Comparison of ENCODE assay signal across 34 mouse cellular contexts in the genomic region with DNA sequence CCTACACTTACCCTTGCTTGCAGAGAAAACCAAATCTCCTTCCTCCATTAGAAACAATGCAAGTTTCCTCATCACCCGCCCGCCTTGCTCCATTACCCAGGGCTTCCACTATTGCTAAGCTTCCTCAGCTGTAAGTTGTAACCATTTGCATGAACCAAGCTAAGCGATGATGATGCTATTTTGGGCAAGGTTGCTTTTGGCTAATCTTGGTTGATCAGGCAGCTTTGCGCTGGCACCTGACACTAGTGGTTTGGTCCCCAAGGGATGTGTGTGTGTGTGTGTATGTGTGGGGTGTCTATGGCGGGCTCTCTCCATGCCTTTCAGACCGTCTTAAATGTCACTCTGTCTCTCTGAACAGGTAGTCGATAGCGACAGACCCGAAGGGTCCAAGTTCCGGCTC.
"Had no signal": no experiment of that assay in that cellular context is flagged by ENCODE, and none has a peak within 500 bp of the region (broad histone marks: within the 10 kb centered on the region; RNA-seq: fewer than 3 reads in every experiment).

No protein-coding gene starts in this region.

- H3K4me3 ChIP-seq: heart, embryonic 13.5 days; heart, embryonic 15.5 days; hindbrain, embryonic 10.5 days; hindbrain, embryonic 12.5 days; hindbrain, embryonic 13.5 days; hindbrain, embryonic 15.5 days; intestine, embryonic 15.5 days; kidney, embryonic 15.5 days; layer of hippocampus, adult 2 months; left cerebral cortex, adult 2 months had no signal

- H3K4me2 ChIP-seq: heart, embryonic 11.5 days; heart, embryonic 13.5 days; heart, embryonic 15.5 days; hindbrain, embryonic 12.5 days; hindbrain, embryonic 13.5 days; hindbrain, embryonic 14.5 days; hindbrain, embryonic 15.5 days; intestine, embryonic 15.5 days; kidney, embryonic 15.5 days had no signal

- H3K36me3 ChIP-seq: heart, embryonic 13.5 days; heart, embryonic 15.5 days; hindbrain, embryonic 10.5 days; hindbrain, embryonic 12.5 days; hindbrain, embryonic 13.5 days; hindbrain, embryonic 15.5 days; intestine, embryonic 15.5 days; kidney, embryonic 15.5 days had no signal

- H3K27me3 ChIP-seq: heart, embryonic 15.5 days; hindbrain, embryonic 12.5 days; hindbrain, embryonic 15.5 days; intestine, embryonic 15.5 days had no signal

- DNase-seq: heart, postnatal 10 days; heart, postnatal 14 days; heart, postnatal 36 days; heart, postnatal 4 days; kidney, adult 11 months; kidney, adult 18-20 months; kidney, adult 2 months; kidney, adult 8-10 months; kidney, adult 9 months; kidney, postnatal 10 days; kidney, postnatal 14 days; kidney, postnatal 25 days; kidney, postnatal 36 days; kidney, postnatal 4 days; layer of hippocampus, adult 9-11 months; layer of hippocampus, postnatal 36 days had no signal

- H3K27ac ChIP-seq: heart, embryonic 13.5 days; heart, embryonic 15.5 days; hindbrain, embryonic 10.5 days; hindbrain, embryonic 12.5 days; hindbrain, embryonic 13.5 days; hindbrain, embryonic 14.5 days; hindbrain, embryonic 15.5 days; hindbrain, postnatal 0 days; intestine, embryonic 15.5 days; kidney, embryonic 15.5 days; kidney, postnatal 0 days; layer of hippocampus, adult 2 months; left cerebral cortex, adult 2 months had no signal

- H3K9ac ChIP-seq: heart, embryonic 13.5 days; heart, embryonic 15.5 days; hindbrain, embryonic 12.5 days; hindbrain, embryonic 13.5 days; hindbrain, embryonic 14.5 days; hindbrain, embryonic 15.5 days; intestine, embryonic 15.5 days; kidney, embryonic 15.5 days had no signal

- ATAC-seq: hindbrain, embryonic 16.5 days; inflammation-experienced regulatory T-cells, adult 6 months; intestine, embryonic 15.5 days; intestine, embryonic 16.5 days; intestine, postnatal 0 days had no signal

- H3K4me1 ChIP-seq: hindbrain, embryonic 10.5 days; hindbrain, embryonic 12.5 days; intestine, embryonic 15.5 days; kidney, embryonic 15.5 days had no signal

- H3K9me3 ChIP-seq: heart, embryonic 13.5 days; heart, embryonic 15.5 days; hindbrain, embryonic 10.5 days; hindbrain, embryonic 12.5 days; hindbrain, embryonic 13.5 days; hindbrain, embryonic 15.5 days; intestine, embryonic 15.5 days; kidney, embryonic 15.5 days had no signal
